Mouse (Mus musculus): ENCODE results near the gene Evi2a. TPM values are rescaled to one million over a fixed set of nuclear protein-coding genes. Genes with fewer than 3 reads are reported as not detected.

Gene Evi2a
- 1.00 and 2.9 TPM in 2 replicates for polyA plus RNA-seq (2014; fragmentation: Nextera tagmentation; extraction: Ambion mirVana)

DNA sequence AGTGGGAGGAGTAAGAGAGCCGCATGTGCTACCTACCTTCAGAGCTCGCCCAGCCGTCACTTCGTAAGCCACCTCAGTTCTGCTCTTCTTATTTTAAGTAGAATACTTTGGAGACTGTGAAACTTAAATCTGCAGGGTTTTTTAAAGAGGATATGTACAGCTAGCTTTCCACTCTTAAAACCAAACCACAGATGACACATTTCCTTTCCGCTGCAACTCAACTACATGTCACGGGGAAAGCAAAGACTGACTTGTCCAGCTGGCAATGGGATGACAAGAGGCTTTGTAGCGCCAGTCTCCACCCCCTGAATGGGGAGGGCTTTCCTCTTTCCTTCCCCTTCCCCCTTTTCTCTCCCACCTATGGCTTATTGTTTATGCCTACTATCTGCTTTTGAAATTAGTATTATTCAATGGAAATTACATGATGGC is at the start of gene Evi2a, which contains the start of gene Evi2:
TSS of gene Evi2a (minus strand) at position 277 of the 429 bp plus-strand sequence.
TSS of gene Evi2 (minus strand) at position 257 of the 429 bp plus-strand sequence.
- Histone ChIP-seq H3K36me3 (ENCODE audit: control insufficient read depth, insufficient read depth, low read length) (0 out of 2 replicates have a peak, but pooled peaks cover 4% of the 10 kb centered on the region), H3K27ac (ENCODE audit: low read depth, low read length) (no peak within 1 kb of the TSS), H3K9me3 (replicated peaks; ENCODE audit: control insufficient read depth, low read length) (no peaks in the 10 kb centered on the region), H3K4me1 (ENCODE audit: control insufficient read depth, insufficient read depth, low read length) (peaks cover 12% of the 10 kb centered on the region), H3K9ac (ENCODE audit: low read depth, low read length) (no peak within 1 kb of the TSS), H3K4me3 (ENCODE audit: low read depth, low read length) (no peak within 1 kb of the TSS), H3K27me3 (ENCODE audit: control insufficient read depth, insufficient read depth, low read length) (no peaks in the 10 kb centered on the region), H3K4me2 (no peak within 1 kb of the TSS)
- ATAC-seq (replicated peaks; ENCODE audit: insufficient number of reproducible peaks, low FRiP score, low TSS enrichment): no peak
- WGBS (ENCODE audit: insufficient replicate concordance): 84% methylated on average over 7 of the region's 7 CpGs

DNA sequence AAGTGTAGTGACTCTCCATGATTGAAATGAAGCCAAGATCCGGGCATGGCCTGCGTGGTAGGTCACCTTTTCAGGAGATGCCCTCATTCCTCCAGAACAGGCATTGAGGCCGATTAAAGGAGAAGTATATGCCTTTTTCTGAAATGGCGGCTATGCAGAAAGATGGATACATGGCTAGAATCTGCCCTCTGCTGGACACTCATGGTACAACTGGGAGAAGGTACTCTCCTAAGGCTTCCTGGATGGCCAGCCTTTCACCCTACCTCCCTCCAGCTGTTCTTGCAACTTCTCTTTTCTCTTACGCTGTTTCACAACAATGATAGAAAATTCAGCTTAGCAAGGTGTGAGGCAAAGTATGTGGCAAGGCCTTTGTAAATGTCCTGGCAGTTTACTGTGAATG is 47.3 kb upstream of the Evi2a start:
- peaks cover 2% of the 10 kb centered on the region; the same call in 1 of the 2 replicates for H3K36me3 ChIP-seq (ENCODE audit: control insufficient read depth, insufficient read depth, low read length)
- no peak for ATAC-seq (replicated peaks; ENCODE audit: insufficient number of reproducible peaks, low FRiP score, low TSS enrichment)

DNA sequence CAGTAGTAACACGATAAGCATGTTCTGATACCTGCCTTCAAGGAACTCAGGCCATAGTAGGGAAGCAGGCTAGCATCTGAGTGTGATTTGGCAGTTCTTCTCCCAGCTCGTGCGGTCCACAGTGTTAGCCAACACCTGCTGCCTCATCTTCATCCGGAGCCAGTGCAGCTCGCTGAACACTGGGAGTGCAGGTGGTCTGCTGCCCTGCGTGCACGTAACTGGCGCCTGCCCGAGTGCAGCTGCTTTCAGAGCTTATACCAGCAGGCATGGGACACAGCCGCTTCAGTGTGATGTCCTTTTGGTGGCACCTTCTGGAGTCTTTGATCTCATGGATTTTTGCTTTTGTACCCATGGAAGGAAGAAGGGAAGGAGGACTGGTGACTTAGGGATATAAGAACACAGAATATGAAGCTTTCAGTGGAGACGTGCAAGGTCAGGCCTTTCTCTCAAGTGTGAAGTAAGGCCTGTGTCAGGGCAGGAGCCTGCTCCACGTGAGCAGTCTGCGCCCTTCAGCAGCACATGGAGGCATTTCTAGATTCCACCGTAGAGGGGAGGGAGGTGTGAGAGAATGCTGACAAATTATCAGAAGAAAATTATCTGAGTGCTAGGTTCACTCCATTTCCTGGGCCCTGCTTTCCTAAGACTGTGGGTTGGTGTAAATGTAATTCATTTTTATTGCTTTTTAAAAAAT is 45.1 kb upstream of the Evi2a start:
- Histone ChIP-seq H3K27me3 (ENCODE audit: control insufficient read depth, insufficient read depth, low read length) (no peaks in the 10 kb centered on the region), H3K9me3 (replicated peaks; ENCODE audit: control insufficient read depth, low read length) (no peaks in the 10 kb centered on the region), H3K27ac (ENCODE audit: low read depth, low read length) (no peak overlapping the region), H3K4me1 (ENCODE audit: control insufficient read depth, insufficient read depth, low read length) (peaks cover 11% of the 10 kb centered on the region), H3K4me2 (no peak overlapping the region), H3K9ac (ENCODE audit: low read depth, low read length) (no peak overlapping the region), H3K4me3 (ENCODE audit: low read depth, low read length) (no peak overlapping the region), H3K36me3 (ENCODE audit: control insufficient read depth, insufficient read depth, low read length) (peaks cover 2% of the 10 kb centered on the region)
- 68% methylated on average over 14 of the region's 14 CpGs for WGBS (ENCODE audit: insufficient replicate concordance)
- ATAC-seq (replicated peaks; ENCODE audit: insufficient number of reproducible peaks, low FRiP score, low TSS enrichment): no peak

More for the DNA sequence above, 47.3 kb upstream of the Evi2a start:
- WGBS (ENCODE audit: insufficient replicate concordance): 43% methylated on average over 5 of the region's 5 CpGs
- Histone ChIP-seq H3K9ac (ENCODE audit: low read depth, low read length) (no peak overlapping the region), H3K4me1 (ENCODE audit: control insufficient read depth, insufficient read depth, low read length) (peaks cover 11% of the 10 kb centered on the region), H3K9me3 (replicated peaks; ENCODE audit: control insufficient read depth, low read length) (no peaks in the 10 kb centered on the region), H3K27ac (ENCODE audit: low read depth, low read length) (no peak overlapping the region), H3K4me2 (no peak overlapping the region), H3K27me3 (ENCODE audit: control insufficient read depth, insufficient read depth, low read length) (no peaks in the 10 kb centered on the region), H3K4me3 (ENCODE audit: low read depth, low read length) (no peak overlapping the region)

DNA sequence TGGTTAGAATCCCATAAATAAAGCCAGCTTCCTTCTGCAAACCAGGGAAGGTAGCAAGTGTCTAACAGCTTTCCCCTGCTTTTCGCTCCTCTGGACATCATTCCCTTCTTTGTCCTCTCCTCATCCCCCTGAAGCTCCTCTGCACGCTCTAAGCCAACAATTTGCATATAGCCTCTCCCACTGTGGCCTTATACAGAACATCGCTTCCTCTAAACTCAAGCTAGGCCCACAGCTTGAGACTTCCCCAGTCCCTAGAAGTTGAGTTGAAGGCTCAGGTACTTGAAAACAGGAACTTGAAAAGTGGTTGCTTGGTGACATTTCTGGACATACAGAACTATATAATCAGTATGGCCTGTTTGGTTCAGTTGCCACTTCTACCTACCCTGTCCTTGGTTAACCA is 43.4 kb upstream of the Evi2a start:
- ATAC-seq (replicated peaks; ENCODE audit: insufficient number of reproducible peaks, low FRiP score, low TSS enrichment): no peak
- Histone ChIP-seq H3K9me3 (replicated peaks; ENCODE audit: control insufficient read depth, low read length) (no peaks in the 10 kb centered on the region), H3K4me1 (ENCODE audit: control insufficient read depth, insufficient read depth, low read length) (peaks cover 8% of the 10 kb centered on the region), H3K27ac (ENCODE audit: low read depth, low read length) (no peak overlapping the region), H3K4me3 (ENCODE audit: low read depth, low read length) (no peak overlapping the region), H3K9ac (ENCODE audit: low read depth, low read length) (no peak overlapping the region), H3K27me3 (ENCODE audit: control insufficient read depth, insufficient read depth, low read length) (no peaks in the 10 kb centered on the region), H3K36me3 (ENCODE audit: control insufficient read depth, insufficient read depth, low read length) (peaks cover 6% of the 10 kb centered on the region), H3K4me2 (no peak overlapping the region)
- WGBS (ENCODE audit: insufficient replicate concordance): 79% methylated on average over 3 of the region's 3 CpGs

DNA sequence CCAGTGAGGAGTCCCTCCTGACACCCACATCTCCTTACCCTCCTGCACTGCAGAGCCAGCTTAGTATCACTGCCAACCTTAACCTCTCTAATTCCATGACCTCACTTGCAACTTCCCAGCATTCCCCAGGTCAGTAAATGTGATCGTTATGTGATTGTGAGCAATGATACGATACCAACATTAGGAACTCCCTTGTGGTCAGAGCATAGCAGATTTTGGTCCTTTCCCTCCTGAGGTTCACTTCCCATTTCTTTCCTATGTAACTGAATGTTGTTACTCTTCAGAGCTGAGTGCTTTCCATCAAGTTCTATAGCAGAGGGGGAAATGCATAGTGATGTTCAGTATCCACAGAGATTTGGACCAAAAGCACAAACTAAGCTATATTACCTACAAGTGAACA is 39.9 kb upstream of the Evi2a start:
- Histone ChIP-seq H3K9ac (ENCODE audit: low read depth, low read length) (no peak overlapping the region), H3K4me3 (ENCODE audit: low read depth, low read length) (no peak overlapping the region), H3K27me3 (ENCODE audit: control insufficient read depth, insufficient read depth, low read length) (no peaks in the 10 kb centered on the region), H3K27ac (ENCODE audit: low read depth, low read length) (no peak overlapping the region), H3K36me3 (ENCODE audit: control insufficient read depth, insufficient read depth, low read length) (peaks cover 20% of the 10 kb centered on the region), H3K9me3 (replicated peaks; ENCODE audit: control insufficient read depth, low read length) (no peaks in the 10 kb centered on the region), H3K4me1 (ENCODE audit: control insufficient read depth, insufficient read depth, low read length) (peaks cover 6% of the 10 kb centered on the region), H3K4me2 (no peak overlapping the region)
- ATAC-seq (replicated peaks; ENCODE audit: insufficient number of reproducible peaks, low FRiP score, low TSS enrichment): no peak
- WGBS (ENCODE audit: insufficient replicate concordance): 92% methylated on average over 2 of the region's 2 CpGs

DNA sequence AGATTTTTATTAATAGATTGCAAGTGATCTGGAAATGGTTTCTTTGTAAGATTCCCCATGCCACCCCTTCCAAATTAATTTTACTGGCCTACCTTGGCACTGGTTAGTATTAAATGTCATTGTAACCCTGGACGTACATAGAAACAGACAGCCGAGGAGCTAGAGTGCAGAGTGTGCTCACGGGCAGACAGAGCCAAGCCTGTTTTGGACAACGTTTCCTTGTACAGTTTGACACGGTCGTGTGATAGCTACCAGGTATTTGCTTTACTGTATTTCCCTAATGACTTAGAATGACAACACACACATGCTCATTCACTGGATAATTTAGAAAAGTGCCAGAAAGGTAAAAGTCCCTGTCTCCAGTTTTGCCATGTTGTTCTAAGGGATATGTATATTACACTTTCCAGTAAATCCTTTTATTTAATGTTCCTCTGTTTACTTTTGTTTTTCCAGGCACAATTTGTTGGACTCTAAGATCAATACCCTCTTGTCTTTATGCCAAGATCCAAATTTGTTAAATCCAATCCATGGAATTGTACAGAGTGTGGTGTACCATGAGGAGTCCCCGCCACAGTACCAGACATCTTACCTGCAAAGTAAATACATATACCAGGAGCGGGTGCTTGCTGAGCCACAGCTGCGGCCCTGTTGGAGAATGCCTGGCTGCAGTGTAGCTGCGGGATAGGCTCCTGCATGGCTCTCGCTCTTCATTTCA is 37.9 kb upstream of the Evi2a start:
- Histone ChIP-seq H3K4me2 (no peak overlapping the region), H3K4me1 (ENCODE audit: control insufficient read depth, insufficient read depth, low read length) (no peaks in the 10 kb centered on the region), H3K4me3 (ENCODE audit: low read depth, low read length) (no peak overlapping the region), H3K36me3 (ENCODE audit: control insufficient read depth, insufficient read depth, low read length) (peaks cover 25% of the 10 kb centered on the region), H3K9me3 (replicated peaks; ENCODE audit: control insufficient read depth, low read length) (no peaks in the 10 kb centered on the region), H3K9ac (ENCODE audit: low read depth, low read length) (no peak overlapping the region), H3K27ac (ENCODE audit: low read depth, low read length) (no peak overlapping the region), H3K27me3 (ENCODE audit: control insufficient read depth, insufficient read depth, low read length) (no peaks in the 10 kb centered on the region)
- ATAC-seq (replicated peaks; ENCODE audit: insufficient number of reproducible peaks, low FRiP score, low TSS enrichment): no peak
- WGBS (ENCODE audit: insufficient replicate concordance): 87% methylated on average over 11 of the region's 11 CpGs

DNA sequence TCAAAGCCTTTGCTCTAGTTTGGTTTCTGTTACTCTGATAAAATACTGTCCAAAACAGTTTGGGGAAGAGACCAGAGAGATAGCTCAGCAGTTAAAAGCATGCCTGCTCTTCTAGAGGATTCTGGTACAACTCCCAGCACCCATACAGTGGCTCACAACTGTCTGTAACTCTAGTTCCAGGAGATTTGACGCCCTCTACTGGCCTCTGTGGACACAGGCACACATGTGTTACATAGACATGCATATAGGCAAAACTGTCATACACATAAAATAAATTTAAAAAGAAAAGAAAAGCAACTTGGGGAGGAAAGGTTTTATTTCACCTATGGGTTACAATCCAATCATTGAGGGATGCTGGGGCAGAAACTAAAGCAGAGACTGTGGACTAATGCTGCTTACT is 36.5 kb upstream of the Evi2a start:
- H3K9me3 ChIP-seq (replicated peaks; ENCODE audit: control insufficient read depth, low read length): no peaks in the 10 kb centered on the region
- H3K27me3 ChIP-seq (ENCODE audit: control insufficient read depth, insufficient read depth, low read length): no peaks in the 10 kb centered on the region
- no peaks in the 10 kb centered on the region for H3K4me1 ChIP-seq (ENCODE audit: control insufficient read depth, insufficient read depth, low read length)
- no peak overlapping the region for H3K4me3 ChIP-seq (ENCODE audit: low read depth, low read length)
- H3K36me3 ChIP-seq (ENCODE audit: control insufficient read depth, insufficient read depth, low read length): peaks cover 25% of the 10 kb centered on the region
- no peak for ATAC-seq (replicated peaks; ENCODE audit: insufficient number of reproducible peaks, low FRiP score, low TSS enrichment)
- WGBS (ENCODE audit: insufficient replicate concordance): 44% methylated on average over 1 of the region's 1 CpGs
- no peak overlapping the region for H3K9ac ChIP-seq (ENCODE audit: low read depth, low read length)
- H3K27ac ChIP-seq (ENCODE audit: low read depth, low read length): no peak overlapping the region
- no peak overlapping the region for H3K4me2 ChIP-seq

DNA sequence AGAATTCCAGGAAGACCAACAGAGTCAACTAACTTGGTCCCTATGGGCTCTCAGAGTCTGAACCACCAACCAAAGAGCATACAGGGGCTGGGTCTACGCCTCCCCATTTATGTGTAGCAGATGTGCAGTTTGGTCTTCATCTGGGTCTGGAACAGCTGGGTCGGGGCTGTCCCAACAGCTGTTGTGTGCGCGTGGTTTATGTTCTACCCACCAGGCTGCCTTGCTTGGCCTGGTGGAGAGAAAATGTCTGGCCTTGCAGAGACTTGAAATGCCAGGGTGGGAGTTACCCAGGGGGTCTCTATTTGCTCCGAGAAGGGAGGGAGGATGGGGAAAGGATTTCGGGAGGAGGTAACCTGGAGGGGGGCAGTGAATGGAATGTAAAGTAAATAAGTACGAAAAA is 33.1 kb upstream of the Evi2a start:
- Histone ChIP-seq H3K27me3 (ENCODE audit: control insufficient read depth, insufficient read depth, low read length) (no peaks in the 10 kb centered on the region), H3K4me3 (ENCODE audit: low read depth, low read length) (no peak overlapping the region), H3K27ac (ENCODE audit: low read depth, low read length) (no peak overlapping the region), H3K36me3 (ENCODE audit: control insufficient read depth, insufficient read depth, low read length) (peaks cover 19% of the 10 kb centered on the region), H3K9me3 (replicated peaks; ENCODE audit: control insufficient read depth, low read length) (no peaks in the 10 kb centered on the region), H3K4me2 (no peak overlapping the region), H3K4me1 (ENCODE audit: control insufficient read depth, insufficient read depth, low read length) (no peaks in the 10 kb centered on the region), H3K9ac (ENCODE audit: low read depth, low read length) (no peak overlapping the region)
- no peak for ATAC-seq (replicated peaks; ENCODE audit: insufficient number of reproducible peaks, low FRiP score, low TSS enrichment)
- WGBS (ENCODE audit: insufficient replicate concordance): 88% methylated on average over 7 of the region's 7 CpGs
